In the genomic region with DNA sequence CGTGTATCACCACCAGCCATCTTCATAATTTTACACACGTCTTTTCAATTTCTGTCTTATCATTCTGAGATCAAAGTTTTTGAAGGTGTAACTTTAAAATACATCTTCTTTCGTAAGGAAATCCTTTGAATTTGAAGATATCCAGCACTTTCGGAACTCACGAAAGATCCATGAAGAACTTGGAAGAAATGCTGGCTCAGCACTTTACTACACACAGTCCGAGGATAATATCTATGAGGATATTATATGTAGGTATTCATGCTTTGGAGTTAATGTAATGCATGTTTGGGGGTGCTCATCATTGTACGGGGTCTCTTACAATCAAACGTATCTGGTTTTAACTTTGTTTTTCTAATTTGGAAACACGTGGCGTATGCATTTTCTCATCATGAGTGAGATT, we compare ENCODE assay signal across 28 mouse cellular contexts. TPM values are rescaled to one million over a fixed set of nuclear protein-coding genes. Genes with fewer than 3 reads are reported as not detected.
DNase-seq lines count a peak whose midpoint lies in the region; ATAC-seq and TF ChIP-seq lines count a peak whose summit lies in the region.
"Had no signal": no experiment of that assay in that cellular context is flagged by ENCODE, and none has a peak within 500 bp of the region (broad histone marks: within the 10 kb centered on the region; RNA-seq: fewer than 3 reads in every experiment).

No protein-coding gene starts in this region.

- H3K27ac ChIP-seq in heart, embryonic 13.5 days (replicated peaks), result no peak overlapping the region
- H3K27ac ChIP-seq in heart, embryonic 10.5 days, result no peak overlapping the region
- H3K27ac ChIP-seq in CH12.LX (ENCODE audit: insufficient read depth, low read depth) (no peak overlapping the region), ES-E14 (ENCODE audit: insufficient read depth, low read depth, low read length, poor library complexity, severe bottlenecking) (no peak overlapping the region)
- H3K27ac ChIP-seq in liver, embryonic 15.5 days (replicated peaks), result 0 out of 2 replicates have a peak overlapping the region, but pooled peaks have one; percentile 19
- no peak overlapping the region for H3K27ac ChIP-seq in forebrain, postnatal 0 days (ENCODE audit: low read depth, low read length)
- H3K27ac ChIP-seq: forebrain, embryonic 12.5 days; forebrain, embryonic 15.5 days; gastrocnemius, adult 2 months; hindbrain, embryonic 12.5 days; hindbrain, embryonic 15.5 days had no signal

- no peak for TF ChIP-seq RAD21 in CH12.LX (IDR thresholded peaks at IDR 0.05; ENCODE audit: low read depth, low read length)

- H3K79me2 ChIP-seq in CH12.LX (replicated peaks; ENCODE audit: control insufficient read depth, extremely low read depth, insufficient read depth, poor library complexity, severe bottlenecking), result no peaks in the 10 kb centered on the region

- DNase-seq in heart, embryonic 10.5 days (ENCODE audit: low spot score), result no peak
- no peak for DNase-seq in CH12.LX (ENCODE audit: extremely low read depth)
- DNase-seq in ES-E14 (ENCODE audit: low read depth, low spot score), result no peak
- no peak for DNase-seq in adrenal gland, adult (ENCODE audit: inconsistent age in 2 of 2, low spot score in 1 of 2)
- DNase-seq in forebrain, postnatal 0 days, result no peak
- DNase-seq: adrenal gland, adult 8-10 months; adrenal gland, postnatal 25 days; B cell, adult 2 months; cerebellum, adult 18-20 months; cerebellum, adult 9-10 months; cerebellum, postnatal 14 days; gastrocnemius, adult 2 months; gastrocnemius, postnatal 14 days; heart, adult 11 months had no signal

- WGBS in heart, embryonic 13.5 days, result 91% methylated on average over 10 of the region's 10 CpGs
- WGBS in heart, embryonic 10.5 days, result 91% methylated on average over 10 of the region's 10 CpGs
- 86% methylated on average over 10 of the region's 10 CpGs for WGBS in liver, embryonic 15.5 days (ENCODE audit: insufficient replicate concordance)
- WGBS in forebrain, postnatal 0 days, result 90% methylated on average over 10 of the region's 10 CpGs

- H3K4me3 ChIP-seq in heart, embryonic 13.5 days, result peak overlapping the region; percentile 3; the same call in 1 of the 2 replicates
- no peak overlapping the region for H3K4me3 ChIP-seq in heart, embryonic 10.5 days
- no peak overlapping the region for H3K4me3 ChIP-seq in CH12.LX (replicated peaks in 1 of 3; ENCODE audit: low read depth in 2 of 3, low read length in 2 of 3, poor library complexity in 1 of 3)
- no peak overlapping the region for H3K4me3 ChIP-seq in ES-E14 (ENCODE audit: insufficient read depth in 1 of 2, low read depth in 1 of 2, low read length in 2 of 2, poor library complexity in 1 of 2, severe bottlenecking in 1 of 2)
- 0 out of 2 replicates have a peak overlapping the region, but pooled peaks have one; percentile 60 for H3K4me3 ChIP-seq in liver, embryonic 15.5 days (replicated peaks)
- no peak overlapping the region for H3K4me3 ChIP-seq in forebrain, postnatal 0 days (ENCODE audit: low read depth, low read length)
- H3K4me3 ChIP-seq: forebrain, embryonic 12.5 days; forebrain, embryonic 15.5 days; gastrocnemius, adult 2 months; hindbrain, embryonic 12.5 days; hindbrain, embryonic 15.5 days had no signal

- no peak for TF ChIP-seq POLR2A in CH12.LX (IDR thresholded peaks at IDR 0.05; ENCODE audit: low read depth, low read length)

- dilution Hi-C loops in CH12.LX (cut with MboI; ENCODE audit: extremely low pct_ligation_motif_present, extremely low pct_unique_long_range_greater_than_20kb, low sequenced_read_pairs), result no loop called here

- H3K36me3 ChIP-seq in heart, embryonic 13.5 days, result peaks cover 18% of the 10 kb centered on the region
- H3K36me3 ChIP-seq in heart, embryonic 10.5 days, result no peaks in the 10 kb centered on the region
- H3K36me3 ChIP-seq in CH12.LX (replicated peaks in 1 of 2; ENCODE audit: control insufficient read depth in 1 of 2, insufficient read depth in 1 of 2, low read length in 1 of 2) (no peaks in the 10 kb centered on the region), ES-E14 (ENCODE audit: control insufficient read depth, insufficient read depth, low read length, poor library complexity, severe bottlenecking) (peaks cover 15% of the 10 kb centered on the region)
- peaks cover 48% of the 10 kb centered on the region for H3K36me3 ChIP-seq in liver, embryonic 15.5 days (replicated peaks)
- H3K36me3 ChIP-seq in forebrain, postnatal 0 days (ENCODE audit: insufficient read depth), result no peaks in the 10 kb centered on the region
- H3K36me3 ChIP-seq: forebrain, embryonic 12.5 days; forebrain, embryonic 15.5 days; hindbrain, embryonic 12.5 days; hindbrain, embryonic 15.5 days had no signal

- no peak for TF ChIP-seq EP300 in CH12.LX (IDR thresholded peaks at IDR 0.05; ENCODE audit: low read length)

- in situ Hi-C loops in CH12.LX (cut with MboI; ENCODE audit: low pct_ligation_motif_present, low pct_unique_long_range_greater_than_20kb, low sequenced_read_pairs) (no loop called here), ES-E14 (cut with MboI; ENCODE audit: low sequenced_read_pairs in 2 of 2, unreplicated experiment in 2 of 2) (no loop called here)

- peaks cover 31% of the 10 kb centered on the region for H3K4me1 ChIP-seq in heart, embryonic 13.5 days
- H3K4me1 ChIP-seq in heart, embryonic 10.5 days, result peaks cover 10% of the 10 kb centered on the region
- H3K4me1 ChIP-seq in CH12.LX (ENCODE audit: control insufficient read depth in 1 of 2, insufficient read depth in 2 of 2) (peaks cover 0 to 14% of the 10 kb centered on the region in 2 experiments; a peak in 2 of 4 replicates), ES-E14 (ENCODE audit: control insufficient read depth in 2 of 2, insufficient read depth in 2 of 2, low read length in 2 of 2, poor library complexity in 1 of 2) (peaks cover 15 to 19% of the 10 kb centered on the region in 2 experiments)
- H3K4me1 ChIP-seq in liver, embryonic 15.5 days (replicated peaks), result peaks cover 44% of the 10 kb centered on the region
- 0 out of 2 replicates have a peak, but pooled peaks cover 8% of the 10 kb centered on the region for H3K4me1 ChIP-seq in forebrain, postnatal 0 days (ENCODE audit: insufficient read depth)

- H3K4me2 ChIP-seq in heart, embryonic 13.5 days, result peak overlapping the region; percentile 60
- no peak overlapping the region for H3K4me2 ChIP-seq in CH12.LX (ENCODE audit: insufficient read depth, low read depth, poor library complexity, severe bottlenecking)
- H3K4me2 ChIP-seq in liver, embryonic 15.5 days, result peak overlapping the region; percentile 73
- H3K4me2 ChIP-seq in forebrain, postnatal 0 days (ENCODE audit: low read depth), result no peak overlapping the region
- H3K4me2 ChIP-seq: forebrain, embryonic 12.5 days; forebrain, embryonic 15.5 days; hindbrain, embryonic 12.5 days; hindbrain, embryonic 15.5 days had no signal

- no peak for ATAC-seq in heart, embryonic 13.5 days (ENCODE audit: extremely low read depth, insufficient number of reproducible peaks, low FRiP score, low TSS enrichment)
- no peak for ATAC-seq in liver, embryonic 15.5 days (ENCODE audit: insufficient read depth)
- ATAC-seq in cerebellum, adult (ENCODE audit: insufficient number of reproducible peaks, low FRiP score, low TSS enrichment), result no peak
- no peak for ATAC-seq in forebrain, postnatal 0 days
- ATAC-seq: forebrain, embryonic 15.5 days; intestine, postnatal 0 days had no signal

- TF ChIP-seq CTCF in CH12.LX (conservative IDR thresholded peaks at IDR 0.05 in 1 of 2, IDR thresholded peaks at IDR 0.05 in 1 of 2; ENCODE audit: low read depth in 2 of 2, low read length in 2 of 2), result no peak
- TF ChIP-seq CTCF in forebrain, postnatal 0 days (IDR thresholded peaks at IDR 0.05; ENCODE audit: low read depth), result no peak

- no peaks in the 10 kb centered on the region for H3K9me3 ChIP-seq in heart, embryonic 13.5 days
- no peaks in the 10 kb centered on the region for H3K9me3 ChIP-seq in heart, embryonic 10.5 days
- H3K9me3 ChIP-seq in CH12.LX (replicated peaks; ENCODE audit: low read length) (no peaks in the 10 kb centered on the region), ES-E14 (ENCODE audit: control insufficient read depth, insufficient read depth, low read depth, low read length) (no peaks in the 10 kb centered on the region)
- H3K9me3 ChIP-seq in liver, embryonic 15.5 days (replicated peaks), result no peaks in the 10 kb centered on the region
- no peaks in the 10 kb centered on the region for H3K9me3 ChIP-seq in forebrain, postnatal 0 days (ENCODE audit: low read length)
- H3K9me3 ChIP-seq: forebrain, embryonic 12.5 days; forebrain, embryonic 15.5 days; G1E; hindbrain, embryonic 12.5 days; hindbrain, embryonic 15.5 days had no signal

- H3K27me3 ChIP-seq in heart, embryonic 13.5 days (replicated peaks), result no peaks in the 10 kb centered on the region
- no peaks in the 10 kb centered on the region for H3K27me3 ChIP-seq in heart, embryonic 10.5 days (ENCODE audit: insufficient read depth, poor library complexity, severe bottlenecking)
- no peaks in the 10 kb centered on the region for H3K27me3 ChIP-seq in CH12.LX (replicated peaks)
- no peaks in the 10 kb centered on the region for H3K27me3 ChIP-seq in liver, embryonic 15.5 days
- no peaks in the 10 kb centered on the region for H3K27me3 ChIP-seq in forebrain, postnatal 0 days (ENCODE audit: insufficient read depth, low read length)
- H3K27me3 ChIP-seq: forebrain, embryonic 12.5 days; forebrain, embryonic 15.5 days; hindbrain, embryonic 12.5 days had no signal

- no peak overlapping the region for H3K9ac ChIP-seq in heart, embryonic 13.5 days
- no peak overlapping the region for H3K9ac ChIP-seq in CH12.LX (ENCODE audit: insufficient read depth, low read depth)
- H3K9ac ChIP-seq in ES-E14 (ENCODE audit: insufficient read depth, low read depth, low read length, poor library complexity, severe bottlenecking), result no peak overlapping the region
- no peak overlapping the region for H3K9ac ChIP-seq in liver, embryonic 15.5 days
- no peak overlapping the region for H3K9ac ChIP-seq in forebrain, postnatal 0 days
- H3K9ac ChIP-seq: forebrain, embryonic 12.5 days; forebrain, embryonic 15.5 days; hindbrain, embryonic 12.5 days; hindbrain, embryonic 15.5 days had no signal

RNA-seq across cellular contexts. Expression of gene Dennd2c, which starts 30.7 kb away (rescaled TPM):
- polyA plus RNA-seq in heart, embryonic 13.5 days (2015; fragmentation: Nextera tagmentation; extraction: Ambion mirVana), result 3.0 and 3.7 TPM in 2 replicates
- polyA plus RNA-seq in heart, embryonic 10.5 days (2016; fragmentation: Nextera tagmentation; extraction: Ambion mirVana), result 3.4 and 4.4 TPM in 2 replicates
- 0.13 and 0.21 TPM in 2 replicates for total RNA-seq in CH12.LX (2012; rRNA removed)
- total RNA-seq in CH12.LX (2014; rRNA removed), result 0.19 and 0.26 TPM in 2 replicates
- 0.27 and 0.30 TPM in 2 replicates for polyA plus RNA-seq in CH12.LX (2012; ENCODE audit: insufficient read length, low read depth)
- total RNA-seq in ES-E14 (2012; rRNA removed), result 29.9 and 39.2 TPM in 2 replicates
- polyA plus RNA-seq in liver, embryonic 15.5 days (2015; fragmentation: Nextera tagmentation; extraction: Ambion mirVana), result 7.8 and 8.9 TPM in 2 replicates
- 1.4 and 1.5 TPM in 2 replicates for total RNA-seq in forebrain, postnatal 0 days (2014; rRNA removed)
- polyA plus RNA-seq in forebrain, postnatal 0 days (2015; fragmentation: Nextera tagmentation; extraction: Ambion mirVana), result 0.58 TPM in 2 replicates

RNA-seq across cellular contexts. Expression of gene Bcas2, which starts 38.4 kb away (rescaled TPM):
- 121 and 139 TPM in 2 replicates for polyA plus RNA-seq in heart, embryonic 13.5 days (2015; fragmentation: Nextera tagmentation; extraction: Ambion mirVana)
- polyA plus RNA-seq in heart, embryonic 10.5 days (2016; fragmentation: Nextera tagmentation; extraction: Ambion mirVana), result 150 and 186 TPM in 2 replicates
- total RNA-seq in CH12.LX (2012; rRNA removed), result 65.3 and 77.6 TPM in 2 replicates
- total RNA-seq in CH12.LX (2014; rRNA removed), result 126 and 138 TPM in 2 replicates
- polyA plus RNA-seq in CH12.LX (2012; ENCODE audit: insufficient read length, low read depth), result 111 and 130 TPM in 2 replicates
- 86.4 and 102 TPM in 2 replicates for total RNA-seq in ES-E14 (2012; rRNA removed)
- polyA plus RNA-seq in liver, embryonic 15.5 days (2015; fragmentation: Nextera tagmentation; extraction: Ambion mirVana), result 125 and 140 TPM in 2 replicates
- total RNA-seq in forebrain, postnatal 0 days (2014; rRNA removed), result 105 and 121 TPM in 2 replicates
- 213 and 237 TPM in 2 replicates for polyA plus RNA-seq in forebrain, postnatal 0 days (2015; fragmentation: Nextera tagmentation; extraction: Ambion mirVana)

RNA-seq across cellular contexts. Expression of gene Ampd1, which starts 59.3 kb away (rescaled TPM):
- polyA plus RNA-seq in heart, embryonic 13.5 days (2015; fragmentation: Nextera tagmentation; extraction: Ambion mirVana), result 0.09 and 0.16 TPM in 2 replicates
- polyA plus RNA-seq in heart, embryonic 10.5 days (2016; fragmentation: Nextera tagmentation; extraction: Ambion mirVana), result not detected in 2 replicates
- total RNA-seq in CH12.LX (2012; rRNA removed), result not detected in 2 replicates
- not detected in 2 replicates for total RNA-seq in CH12.LX (2014; rRNA removed)
- polyA plus RNA-seq in CH12.LX (2012; ENCODE audit: insufficient read length, low read depth), result 0.19 and 0.38 TPM in 2 replicates
- 0.26 and 0.49 TPM in 2 replicates for total RNA-seq in ES-E14 (2012; rRNA removed)
- 0.77 and 0.94 TPM in 2 replicates for polyA plus RNA-seq in liver, embryonic 15.5 days (2015; fragmentation: Nextera tagmentation; extraction: Ambion mirVana)
- not detected in 2 replicates for total RNA-seq in forebrain, postnatal 0 days (2014; rRNA removed)
- polyA plus RNA-seq in forebrain, postnatal 0 days (2015; fragmentation: Nextera tagmentation; extraction: Ambion mirVana), result not detected in 2 replicates
- total RNA-seq: adrenal gland, adult 8-10 months; adrenal gland, postnatal 25 days; heart, postnatal 25 days; hematopoietic stem cell, adult 5-6 weeks had no signal
- polyA plus RNA-seq: embryonic facial prominence, embryonic 11.5 days; forebrain, embryonic 12.5 days; G1E; heart, postnatal 0 days; hindbrain, embryonic 12.5 days; hindbrain, embryonic 15.5 days; intestine, embryonic 14.5 days; intestine, postnatal 0 days had no signal

Comparison
In these comparisons a context has a peak if more than half of its experiments do, and no peak if none do; other contexts are left out.
1. H3K4me3 ChIP-seq: peak in heart, embryonic 13.5 days (single experiment) and liver, embryonic 15.5 days (single experiment); none in heart, embryonic 10.5 days (single experiment), CH12.LX (0 of 3), ES-E14 (0 of 2) and forebrain, postnatal 0 days (single experiment).
2. H3K4me2 ChIP-seq: peak in heart, embryonic 13.5 days (single experiment) and liver, embryonic 15.5 days (single experiment); none in CH12.LX (single experiment) and forebrain, postnatal 0 days (single experiment).